Mouse (Mus musculus) macrophage (primary cell): ENCODE measurements around the gene Ect2l. TPM values are rescaled to one million over a fixed set of nuclear protein-coding genes. Genes with fewer than 3 reads are reported as not detected.
A peak's percentile ranks its signal among the peaks of the same experiment; 100 is the strongest.

Experiments
- H3K27ac ChIP-seq: fragments of 350-480 bp; formaldehyde crosslinking; 2 replicates; pipeline ENCODE4 v1.9.0; 2021
- H3K36me3 ChIP-seq: fragments of 350-480 bp; formaldehyde crosslinking; 2 replicates; pipeline ENCODE4 v1.9.0; 2021; ENCODE audit errors: inconsistent target
- H3K4me3 ChIP-seq: fragments of 350-480 bp; formaldehyde crosslinking; 2 replicates; pipeline ENCODE4 v1.9.0; 2021; ENCODE audit errors: inconsistent target
- H3K79me2 ChIP-seq: fragments of 350-480 bp; formaldehyde crosslinking; 2 replicates; pipeline ENCODE4 v1.9.0; 2021; ENCODE audit errors: inconsistent target
- WGBS: methylation state at CpG from one replicate; pipeline ENCODE4 v1.1.7; 2026; ENCODE audit warnings: inconsistent platforms; ENCODE audit not compliant: missing documents; 5-methylcytosine and 5-hydroxymethylcytosine counted together
- polyA plus RNA-seq: library from polyadenylated mRNA; stranded (reverse); fragments of 250-400 nt; gene quantifications from 3 replicates; pipeline ENCODE4 v1.2.4, GENCODE M21; 2018; ENCODE audit warnings: inconsistent platforms
- total RNA-seq, 78 experiments: library from RNA; depleted of rRNA; stranded (reverse); fragments of 250-400 nt; gene quantifications; 1 replicate in 9 of 78; 2 replicates in 24 of 78; 3 replicates in 43 of 78; 4 replicates in 2 of 78; pipeline ENCODE4 v1.2.4; 2018; ENCODE audit warnings: inconsistent platforms in 56 of 78

Gene Ect2l
- not detected for total RNA-seq (2018; cell fraction: chromatin; rRNA removed)
- under 1 TPM in 5 of 26 experiments, not detected in 21; 0.25 to 0.46 (median 0.29) TPM for total RNA-seq (2018; cell fraction: cytosol; rRNA removed)
- total RNA-seq (2018; cell fraction: nucleus; rRNA removed), result not detected
- polyA plus RNA-seq, result 0.57 to 0.70 TPM in 2 of 3 replicates, not detected in the other

DNA sequence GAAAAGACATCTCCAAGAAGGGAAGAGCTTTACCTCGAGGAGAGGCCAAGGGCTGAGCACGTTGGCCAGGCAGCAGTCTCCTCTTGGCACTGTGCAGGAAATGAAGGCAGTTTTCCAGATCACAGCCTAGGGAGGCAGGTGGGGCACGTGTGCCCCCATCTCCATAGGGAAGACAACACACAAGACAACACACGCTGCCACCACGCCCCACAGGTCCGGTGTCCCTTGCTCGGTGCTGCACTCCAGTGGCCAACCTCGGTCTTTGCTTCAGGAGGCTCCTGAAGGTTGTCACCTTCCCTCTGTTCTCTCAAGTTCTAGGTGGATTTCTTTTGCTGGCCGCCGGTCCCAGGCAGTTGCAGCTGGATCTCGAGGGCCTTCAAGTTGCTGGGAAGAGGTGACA is at the start of gene Ect2l:
TSS of gene Ect2l (minus strand) at position 165 of the 400 bp plus-strand sequence.
- WGBS, result 13% methylated on average over 11 of the region's 11 CpGs
- Histone ChIP-seq H3K27ac (no peak within 1 kb of the TSS), H3K36me3 (no peaks in the 10 kb centered on the region), H3K4me3 (no peak within 1 kb of the TSS), H3K79me2 (no peaks in the 10 kb centered on the region)

DNA sequence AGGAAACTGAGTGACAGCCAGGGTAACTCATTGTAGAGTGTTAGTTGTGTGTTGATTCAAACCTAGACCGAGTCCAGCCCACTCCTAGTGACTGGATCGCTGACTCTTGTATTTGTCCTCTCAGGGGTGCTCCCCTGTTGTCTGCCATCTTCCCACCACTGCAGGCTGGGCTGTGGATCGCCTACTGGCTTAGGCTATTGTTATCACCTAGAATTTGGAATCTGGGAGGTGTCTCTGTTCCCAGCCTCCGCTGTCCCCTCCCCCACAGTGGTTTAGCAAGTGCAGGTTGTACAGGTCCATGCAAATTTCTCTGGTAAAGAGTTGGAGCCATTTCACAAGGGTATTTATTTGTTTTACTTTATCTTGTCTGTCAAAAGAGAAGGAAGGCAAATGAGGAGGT is 40.7 kb upstream of the Ect2l start:
- H3K79me2 ChIP-seq, result no peaks in the 10 kb centered on the region
- H3K4me3 ChIP-seq, result no peak overlapping the region
- WGBS, result 88% methylated on average over 4 of the region's 4 CpGs
- H3K27ac ChIP-seq, result no peak overlapping the region
- H3K36me3 ChIP-seq, result no peaks in the 10 kb centered on the region

DNA sequence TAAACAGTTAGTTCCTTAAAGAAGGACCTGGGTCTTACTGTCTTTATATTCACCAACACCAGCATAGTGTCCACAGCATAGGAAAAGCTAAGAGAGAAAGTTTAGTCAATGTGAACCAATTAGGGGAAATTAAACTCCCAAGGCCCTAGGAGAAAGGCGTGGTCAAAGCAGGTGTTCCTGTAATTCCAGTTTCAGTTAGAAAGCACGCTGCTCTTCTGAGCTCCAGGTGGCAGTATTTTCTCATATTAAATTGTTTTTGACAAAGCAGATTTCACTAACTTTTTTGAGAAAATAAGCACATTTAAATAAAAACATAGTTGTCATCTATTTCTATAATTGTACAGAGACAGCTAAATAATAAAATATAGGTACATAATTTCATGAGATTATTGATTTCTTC is 32.9 kb upstream of the Ect2l start:
- Histone ChIP-seq H3K36me3 (no peaks in the 10 kb centered on the region), H3K27ac (no peak overlapping the region), H3K4me3 (no peak overlapping the region), H3K79me2 (no peaks in the 10 kb centered on the region)
- 21% methylated on average over 2 of the region's 2 CpGs for WGBS

DNA sequence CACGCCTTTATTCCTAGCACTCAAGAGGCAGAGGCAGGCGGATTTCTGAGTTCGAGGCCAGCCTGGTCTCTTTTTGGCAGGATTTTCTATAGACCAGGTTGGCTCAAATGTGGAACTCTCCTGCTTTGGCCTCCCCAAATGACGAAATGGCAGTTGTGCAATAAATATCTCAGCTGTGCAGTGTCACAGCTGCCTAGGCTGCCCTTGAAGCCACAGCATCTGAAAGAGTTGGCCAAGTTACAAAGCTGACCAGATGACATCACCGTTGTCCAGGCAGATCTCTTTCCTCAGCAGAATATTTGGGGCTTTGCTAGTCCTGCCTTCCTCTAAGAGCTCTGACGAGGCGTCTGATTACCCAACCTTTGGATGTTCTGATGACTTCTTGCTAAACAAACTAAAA is 26.5 kb upstream of the Ect2l start:
- Histone ChIP-seq H3K36me3 (no peaks in the 10 kb centered on the region), H3K4me3 (no peak overlapping the region), H3K27ac (peak overlapping the region; percentile 40; the same call in 1 of the 2 replicates), H3K79me2 (no peaks in the 10 kb centered on the region)
- WGBS, result 50% methylated on average over 7 of the region's 7 CpGs

DNA sequence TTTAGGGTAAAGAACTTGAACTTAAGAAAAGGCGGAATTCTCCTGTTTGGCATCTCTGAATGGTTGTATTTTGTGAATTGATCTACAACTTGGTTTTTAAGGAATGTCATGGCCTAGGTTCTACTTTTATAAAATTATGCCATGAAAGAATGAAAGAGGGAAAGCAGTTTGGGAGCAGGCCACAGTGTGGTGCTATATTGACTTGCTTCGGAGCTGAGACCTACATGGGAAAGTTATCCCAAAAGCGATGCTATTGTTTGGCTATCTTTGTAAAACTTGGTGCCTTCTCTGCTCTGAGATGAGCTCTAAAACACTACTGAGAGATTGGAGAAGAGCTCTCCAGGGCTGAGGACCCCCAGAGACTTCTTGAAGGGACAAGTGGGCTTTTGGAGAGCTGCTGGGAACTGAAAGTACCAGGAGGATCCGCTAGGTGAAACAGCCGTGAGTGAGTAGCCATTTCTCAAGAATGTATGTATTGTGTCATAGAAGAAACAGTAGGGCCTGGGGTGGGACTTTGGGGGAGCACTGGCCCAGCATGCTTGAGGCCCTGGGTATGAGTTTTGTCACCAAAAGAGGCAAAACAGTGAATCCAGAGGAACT is 25.7 kb upstream of the Ect2l start:
- Histone ChIP-seq H3K4me3 (no peak overlapping the region), H3K36me3 (no peaks in the 10 kb centered on the region), H3K27ac (no peak overlapping the region), H3K79me2 (no peaks in the 10 kb centered on the region)
- WGBS, result 83% methylated on average over 5 of the region's 5 CpGs

DNA sequence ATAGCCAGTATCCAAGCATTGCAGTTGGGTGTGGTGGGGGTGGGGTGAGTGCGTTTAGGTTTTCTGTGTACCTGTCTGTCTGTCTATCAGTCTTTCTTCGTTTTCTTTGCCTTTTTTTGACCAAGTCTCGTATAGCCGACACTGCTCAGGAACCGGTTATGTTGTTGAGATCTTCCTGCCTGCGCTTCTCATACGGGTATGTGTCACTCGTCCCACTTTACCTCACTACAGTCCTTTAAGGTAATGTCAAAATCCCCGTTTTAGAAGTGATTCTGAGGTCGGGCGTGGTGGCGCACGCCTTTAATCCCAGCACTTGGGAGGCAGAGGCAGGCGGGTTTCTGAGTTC is 24.7 kb upstream of the Ect2l start:
- Histone ChIP-seq H3K4me3 (peak overlapping the region; percentile 80), H3K36me3 (no peaks in the 10 kb centered on the region), H3K27ac (peak overlapping the region; percentile 61; the same call in 1 of the 2 replicates), H3K79me2 (no peaks in the 10 kb centered on the region)
- 3% methylated on average over 9 of the region's 14 CpGs for WGBS

DNA sequence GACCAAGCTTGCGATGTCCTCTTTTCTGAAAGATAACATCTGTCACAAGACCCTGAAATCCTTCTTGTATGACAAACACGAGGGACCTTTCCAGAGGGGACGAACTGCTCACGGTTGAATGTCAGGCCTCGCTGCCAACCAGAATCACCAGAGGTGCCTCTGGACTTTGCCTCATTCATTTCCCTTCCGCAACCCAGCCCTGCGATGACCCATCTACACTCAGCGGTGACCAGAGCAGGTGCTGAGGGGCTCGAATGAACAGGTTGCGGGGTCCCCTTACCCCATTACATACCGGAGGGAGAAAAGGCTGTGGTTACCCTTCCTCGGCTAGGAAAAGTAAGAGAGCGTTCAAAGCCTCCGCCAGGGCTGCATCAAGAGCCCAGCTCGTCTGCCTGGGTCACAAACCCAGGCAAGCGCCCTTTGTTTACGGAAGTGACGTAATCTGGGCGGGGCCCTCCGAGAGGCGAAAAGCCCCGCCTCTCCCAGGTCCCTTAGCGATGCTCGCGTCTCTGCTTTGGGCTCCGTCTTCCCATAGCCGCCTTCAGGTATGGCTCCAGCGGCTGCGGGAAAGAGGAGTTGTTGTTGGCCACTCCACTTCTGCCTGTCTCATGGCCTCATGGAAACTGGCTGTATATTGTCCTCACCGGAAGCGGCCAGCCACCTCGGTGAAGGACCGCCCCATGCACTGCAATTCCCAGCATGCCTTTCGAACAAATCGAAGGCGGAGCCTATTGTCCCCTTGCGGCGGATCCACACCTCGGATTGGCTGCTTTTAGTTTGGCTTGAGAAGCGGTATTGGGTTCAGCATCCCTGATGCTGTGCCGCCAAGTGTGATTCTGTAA is 24.1 kb upstream of the Ect2l start, which contains the start of gene Ccdc28a:
TSS of gene Ccdc28a (minus strand) at position 439 of the 842 bp plus-strand sequence.
- no peaks in the 10 kb centered on the region for H3K79me2 ChIP-seq
- 1% methylated on average over 41 of the region's 41 CpGs for WGBS
- H3K4me3 ChIP-seq, result peak within 1 kb of the TSS; percentile 80
- H3K36me3 ChIP-seq, result no peaks in the 10 kb centered on the region
- H3K27ac ChIP-seq, result peak within 1 kb of the TSS; percentile 61

DNA sequence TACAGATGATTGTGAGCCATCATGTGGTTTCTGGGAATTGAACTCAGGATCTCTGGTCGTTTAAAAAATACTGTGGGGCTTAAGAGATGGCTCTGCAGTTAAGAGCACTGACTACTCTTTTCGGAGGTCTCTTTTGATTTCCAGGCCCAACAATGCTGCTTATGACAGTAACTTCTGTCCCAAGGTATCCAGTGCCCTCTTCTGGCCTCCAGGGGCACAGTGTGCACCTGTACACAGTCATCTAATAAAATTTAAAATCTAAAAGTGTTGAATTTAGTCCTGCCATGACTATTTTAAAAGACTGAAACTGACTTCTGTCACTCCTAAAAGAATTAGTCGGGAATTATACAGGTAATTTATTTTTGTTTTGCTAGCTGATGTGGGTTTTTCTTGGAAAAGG is 23.2 kb upstream of the Ect2l start:
- H3K4me3 ChIP-seq, result peak overlapping the region; percentile 80; the same call in 1 of the 2 replicates
- 72% methylated on average over 3 of the region's 3 CpGs for WGBS
- H3K36me3 ChIP-seq, result no peaks in the 10 kb centered on the region
- H3K27ac ChIP-seq, result no peak overlapping the region
- no peaks in the 10 kb centered on the region for H3K79me2 ChIP-seq

DNA sequence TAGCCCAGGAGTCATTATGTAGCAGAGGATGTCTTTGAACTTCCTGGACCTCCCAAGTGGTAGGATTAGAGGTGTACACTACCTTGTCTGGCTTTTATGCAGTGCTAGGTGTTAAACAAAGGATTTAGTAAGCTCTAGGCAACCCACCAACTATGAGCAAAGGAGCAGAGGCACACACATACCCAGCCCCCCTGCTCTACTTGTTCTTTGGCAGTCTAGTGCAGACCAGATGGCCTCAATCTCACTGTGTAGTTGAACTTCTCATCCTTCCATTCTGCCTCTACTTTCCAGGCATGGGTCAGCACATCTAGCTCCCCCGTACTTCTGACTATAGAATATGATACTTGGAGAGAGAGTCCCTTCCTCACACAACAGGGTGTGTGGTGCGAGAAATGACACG is 13.7 kb upstream of the Ect2l start:
- Histone ChIP-seq H3K36me3 (no peaks in the 10 kb centered on the region), H3K79me2 (no peaks in the 10 kb centered on the region), H3K4me3 (no peak overlapping the region), H3K27ac (no peak overlapping the region)
- WGBS, result 100% methylated on average over 3 of the region's 3 CpGs

DNA sequence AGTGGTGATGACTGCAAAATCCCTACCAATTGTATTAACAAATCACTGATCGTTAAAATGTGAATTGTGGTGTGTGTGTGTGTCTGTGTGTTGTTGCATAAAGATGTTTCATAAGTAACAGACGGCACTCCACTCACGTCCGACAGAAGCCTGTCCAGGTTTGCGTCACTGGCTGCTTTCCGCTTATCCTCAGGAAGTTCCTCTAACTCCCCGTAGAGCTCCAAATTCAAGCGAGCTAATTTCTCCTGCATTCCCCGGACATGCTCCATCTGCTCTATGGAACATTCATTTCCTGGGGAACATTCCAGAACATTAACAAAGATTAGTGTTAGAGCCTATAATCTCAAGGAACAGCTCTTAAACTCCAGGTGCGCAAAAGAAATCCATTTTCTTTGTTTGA is 8.7 kb upstream of the Ect2l start:
- no peak overlapping the region for H3K4me3 ChIP-seq

DNA sequence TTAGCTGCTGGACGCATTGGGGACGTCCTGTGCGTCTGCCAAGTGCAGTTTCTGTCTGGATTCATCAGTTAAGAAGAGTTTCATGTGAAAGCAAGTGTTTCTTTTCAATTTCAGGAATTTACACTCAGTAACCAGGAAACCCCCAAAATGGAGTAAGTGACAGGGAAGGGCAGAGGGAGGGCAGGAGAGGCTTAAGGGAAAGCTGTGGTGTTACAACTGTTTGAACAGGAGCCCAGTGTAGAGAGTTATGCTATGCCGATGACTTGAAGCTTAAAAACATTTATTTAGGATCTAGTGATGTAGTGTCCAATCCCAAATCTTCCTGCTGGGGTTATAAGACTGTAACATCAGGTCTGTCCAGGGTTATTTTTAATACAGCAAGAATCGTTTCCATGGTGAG is 3.4 kb upstream of the Ect2l start:
- Histone ChIP-seq H3K27ac (no peak overlapping the region), H3K79me2 (no peaks in the 10 kb centered on the region), H3K4me3 (no peak overlapping the region), H3K36me3 (no peaks in the 10 kb centered on the region)
- 85% methylated on average over 5 of the region's 5 CpGs for WGBS

More for the DNA sequence above, 8.7 kb upstream of the Ect2l start:
- 81% methylated on average over 10 of the region's 10 CpGs for WGBS
- H3K36me3 ChIP-seq, result no peaks in the 10 kb centered on the region
- H3K79me2 ChIP-seq, result no peaks in the 10 kb centered on the region
- no peak overlapping the region for H3K27ac ChIP-seq

DNA sequence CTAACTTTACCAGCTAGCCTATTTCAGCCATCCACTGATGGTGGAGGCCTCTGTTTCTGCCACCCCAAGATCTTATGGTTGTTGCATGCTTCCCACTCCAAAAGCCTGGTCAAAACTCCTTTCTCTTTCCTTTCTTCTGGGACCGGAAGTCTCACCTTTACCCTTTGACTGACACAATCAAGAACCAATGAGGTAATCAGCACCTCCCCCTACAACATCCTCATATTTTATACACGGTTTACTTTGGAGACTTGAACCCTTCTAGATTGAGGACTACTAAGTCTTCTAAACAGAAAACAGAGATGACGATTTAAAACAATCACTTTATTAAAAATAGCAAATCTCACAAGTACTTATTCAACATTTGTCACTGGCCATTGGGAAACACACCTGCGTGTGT is 2.7 kb upstream of the Ect2l start:
- WGBS, result 88% methylated on average over 4 of the region's 4 CpGs
- H3K79me2 ChIP-seq, result no peaks in the 10 kb centered on the region
- no peaks in the 10 kb centered on the region for H3K36me3 ChIP-seq
- H3K27ac ChIP-seq, result no peak overlapping the region
- H3K4me3 ChIP-seq, result no peak overlapping the region

DNA sequence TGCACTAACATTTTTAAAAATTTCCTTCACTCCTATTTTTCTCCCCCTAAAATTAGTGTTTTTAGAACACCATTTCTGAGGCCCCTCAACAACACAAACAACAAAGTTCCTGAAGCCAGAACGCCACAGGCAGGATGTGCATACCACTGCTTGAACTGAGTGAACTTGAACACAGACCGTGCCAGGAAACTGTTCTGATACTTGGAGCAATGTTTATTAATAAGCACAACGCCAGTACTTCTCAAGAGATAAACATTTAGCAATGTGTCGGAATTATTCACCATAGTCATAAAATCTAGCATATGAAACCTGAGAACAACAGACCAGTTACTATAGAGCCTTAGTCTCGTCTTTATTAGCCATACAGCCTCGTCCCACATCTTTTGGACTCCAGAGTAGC is 571 bp downstream of the Ect2l start:
- Histone ChIP-seq H3K79me2 (no peaks in the 10 kb centered on the region), H3K27ac (no peak overlapping the region), H3K36me3 (no peaks in the 10 kb centered on the region), H3K4me3 (no peak overlapping the region)
- WGBS, result 86% methylated on average over 6 of the region's 6 CpGs

DNA sequence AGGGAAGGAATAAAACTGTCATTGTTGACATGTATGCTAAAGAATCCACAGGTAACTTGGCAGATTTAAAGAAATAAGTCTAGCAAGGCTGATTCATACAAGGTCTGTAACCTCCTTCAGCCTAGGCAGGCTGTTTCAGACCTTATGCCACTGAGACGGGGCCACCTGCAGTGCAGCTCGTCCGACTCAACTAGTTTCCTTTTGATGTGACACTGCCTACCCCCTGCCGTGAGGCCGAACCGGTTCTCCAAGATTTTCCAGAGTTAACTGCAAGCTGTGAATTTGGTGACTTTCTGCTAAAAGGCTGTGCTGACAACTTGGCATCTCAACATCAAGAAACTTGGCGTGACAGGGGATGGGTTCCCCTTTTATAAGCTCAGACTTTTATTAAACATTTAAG is 6.6 kb downstream of the Ect2l start:
- no peak overlapping the region for H3K4me3 ChIP-seq
- WGBS, result 84% methylated on average over 7 of the region's 7 CpGs

DNA sequence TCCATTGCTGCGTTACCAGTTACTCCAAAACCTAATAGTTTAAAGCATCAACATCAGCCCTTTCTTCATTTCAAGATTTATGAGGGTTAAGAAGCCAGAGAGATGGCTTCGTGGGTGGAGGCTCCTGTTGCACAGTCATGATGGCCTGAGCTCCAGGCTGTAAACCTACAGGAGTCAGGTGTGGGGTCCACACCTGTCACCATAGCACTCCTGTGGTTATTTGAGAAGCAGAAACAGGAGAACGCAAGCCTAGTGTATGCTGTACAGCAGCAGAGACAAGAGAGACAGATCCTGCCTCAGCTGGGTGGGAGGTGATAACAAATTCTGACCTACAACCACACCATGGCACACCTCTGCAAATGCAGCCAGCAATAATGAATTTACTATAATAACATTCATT is 8.3 kb downstream of the Ect2l start:
- H3K36me3 ChIP-seq, result no peaks in the 10 kb centered on the region
- WGBS, result 94% methylated on average over 3 of the region's 3 CpGs

More for the DNA sequence above, 6.6 kb downstream of the Ect2l start:
- no peaks in the 10 kb centered on the region for H3K79me2 ChIP-seq
- no peak overlapping the region for H3K27ac ChIP-seq
- no peaks in the 10 kb centered on the region for H3K36me3 ChIP-seq

More for the DNA sequence above, 8.3 kb downstream of the Ect2l start:
- Histone ChIP-seq H3K27ac (no peak overlapping the region), H3K79me2 (no peaks in the 10 kb centered on the region), H3K4me3 (no peak overlapping the region)
